Mouse (Mus musculus) midbrain, embryonic 15.5 days (tissue): ENCODE results near the gene Pbx1. TPM values are rescaled to one million over a fixed set of nuclear protein-coding genes. Genes with fewer than 3 reads are reported as not detected.

Source experiments
- ATAC-seq: fragments of 200-750 bp; cut with Nextera tagmentation; replicated peaks from 2 replicates; pipeline ENCODE4 v1.8.0; 2017; ENCODE audit warnings: moderate TSS enrichment
- H3K27ac ChIP-seq: fragments of 300-500 bp; sonication (generic); 2 replicates; pipeline ENCODE4 v1.5.1; 2015; ENCODE audit warnings: mild to moderate bottlenecking, inconsistent platforms
- H3K27me3 ChIP-seq: fragments of 300-500 bp; sonication (generic); replicated peaks from 2 replicates; pipeline ENCODE4 v1.6.1; 2015; ENCODE audit warnings: inconsistent platforms
- H3K36me3 ChIP-seq: fragments of 300-500 bp; sonication (generic); replicated peaks from 2 replicates; pipeline ENCODE4 v1.6.1; 2015; ENCODE audit warnings: inconsistent platforms
- H3K4me1 ChIP-seq: fragments of 300-500 bp; sonication (generic); 2 replicates; pipeline ENCODE4 v1.6.1; 2015; ENCODE audit warnings: inconsistent platforms
- H3K4me2 ChIP-seq: fragments of 300-500 bp; sonication (generic); 2 replicates; pipeline ENCODE4 v1.6.1; 2015; ENCODE audit warnings: inconsistent platforms, mild to moderate bottlenecking, moderate library complexity
- H3K4me3 ChIP-seq: fragments of 300-500 bp; sonication (generic); 2 replicates; pipeline ENCODE4 v1.5.1; 2015; ENCODE audit warnings: mild to moderate bottlenecking, inconsistent platforms
- H3K9ac ChIP-seq: fragments of 300-500 bp; sonication (generic); 2 replicates; pipeline ENCODE4 v1.6.1; 2015; ENCODE audit warnings: mild to moderate bottlenecking, inconsistent platforms
- H3K9me3 ChIP-seq: fragments of 300-500 bp; sonication (generic); 2 replicates; pipeline ENCODE4 v1.6.1; 2016; ENCODE audit warnings: inconsistent platforms
- WGBS: fragments of 180-500 bp; shearing (Covaris S2); methylation state at CpG from one replicate; pipeline ENCODE4 v1.1.7; 2015; ENCODE audit warnings: mixed read lengths; 5-methylcytosine and 5-hydroxymethylcytosine counted together
- polyA plus RNA-seq: library from polyadenylated mRNA; unstranded; fragments of >200 nt; fragmentation: Nextera tagmentation; extraction: Ambion mirVana; gene quantifications from 2 replicates; pipeline ENCODE4 v1.2.1, GENCODE M21; 2015

Gene Pbx1
- polyA plus RNA-seq, 1 experiment from 2014 or later: 83.0 TPM

DNA sequence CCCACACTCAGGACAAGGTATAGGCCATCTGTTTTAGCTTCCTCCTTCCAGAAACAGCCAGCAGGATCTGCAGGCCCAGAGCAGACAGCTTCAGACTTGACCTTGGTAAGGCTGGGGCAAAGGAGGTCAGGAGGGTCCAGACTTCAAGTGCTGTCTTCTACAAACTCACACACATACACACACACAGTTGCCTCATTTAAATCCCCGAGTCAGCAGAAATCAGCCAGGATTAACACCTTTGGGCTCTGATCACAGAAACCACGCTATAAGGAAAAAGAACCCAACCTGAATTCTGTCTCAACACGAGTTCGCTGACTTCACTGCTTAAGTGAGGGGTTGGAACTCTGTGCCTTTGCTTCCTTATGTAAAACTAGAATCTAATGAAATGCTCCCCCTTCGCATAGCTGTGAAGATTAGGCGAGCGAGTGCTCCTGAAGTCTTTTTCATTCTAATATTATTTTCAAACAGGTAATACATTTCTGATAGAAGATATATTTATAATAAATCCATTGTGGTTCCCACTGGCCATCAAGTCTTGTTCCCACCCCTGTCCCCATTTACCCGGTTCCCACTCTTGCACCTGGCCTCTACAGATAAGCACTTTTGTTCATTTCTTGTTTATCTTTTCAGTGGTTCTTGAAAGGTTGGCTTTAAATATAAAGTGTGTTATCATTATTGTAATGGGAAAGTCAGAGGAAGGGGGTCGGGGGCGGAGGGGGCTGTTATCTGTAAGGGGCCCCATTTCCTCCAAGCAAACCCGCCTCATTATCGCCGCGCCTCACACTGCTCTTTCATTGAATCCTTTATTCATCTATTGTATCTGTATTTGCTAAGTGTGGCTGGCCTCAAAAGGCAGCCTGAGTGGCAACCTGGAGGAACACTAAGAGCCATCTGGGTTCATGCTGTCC, 124.5 kb downstream of the Pbx1 start:
- no peak overlapping the region for H3K9ac ChIP-seq
- ATAC-seq: no peak
- no peak overlapping the region for H3K4me3 ChIP-seq
- peaks cover 36% of the 10 kb centered on the region for H3K4me1 ChIP-seq
- no peaks in the 10 kb centered on the region for H3K36me3 ChIP-seq
- WGBS: 61% methylated on average over 14 of the region's 14 CpGs
- no peaks in the 10 kb centered on the region for H3K27me3 ChIP-seq
- H3K9me3 ChIP-seq: no peaks in the 10 kb centered on the region
- no peak overlapping the region for H3K27ac ChIP-seq
- H3K4me2 ChIP-seq: no peak overlapping the region

DNA sequence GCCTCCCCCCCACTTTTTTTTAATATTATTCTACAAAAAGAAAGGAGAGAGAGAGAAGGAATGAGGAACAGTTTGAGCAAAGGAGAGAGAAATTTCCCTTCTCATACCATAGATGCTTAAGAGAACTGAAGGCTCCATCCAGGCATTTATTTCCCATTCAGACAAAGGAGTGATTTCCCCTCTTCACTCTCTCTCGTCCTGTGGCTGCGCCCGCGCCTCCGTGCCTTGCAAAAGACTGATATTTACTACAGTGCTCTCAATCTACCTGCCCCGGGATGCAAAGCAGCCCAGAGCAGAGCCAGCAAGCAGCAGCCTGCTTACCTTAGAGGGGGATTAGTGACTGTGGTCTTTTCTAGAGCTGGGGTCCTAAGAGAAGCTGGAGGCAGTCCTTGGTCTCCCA, 131.6 kb downstream of the Pbx1 start:
- WGBS: 60% methylated on average over 6 of the region's 6 CpGs
- 0 out of 2 replicates have a peak overlapping the region, but pooled peaks have one; percentile 19 for H3K4me2 ChIP-seq
- peak overlapping the region; percentile 76 for H3K27ac ChIP-seq
- ATAC-seq: no peak
- no peak overlapping the region for H3K4me3 ChIP-seq
- no peaks in the 10 kb centered on the region for H3K9me3 ChIP-seq
- H3K36me3 ChIP-seq: no peaks in the 10 kb centered on the region
- peak overlapping the region; percentile 23; the same call in 1 of the 2 replicates for H3K9ac ChIP-seq
- no peaks in the 10 kb centered on the region for H3K27me3 ChIP-seq
- H3K4me1 ChIP-seq: peaks cover 33% of the 10 kb centered on the region

DNA sequence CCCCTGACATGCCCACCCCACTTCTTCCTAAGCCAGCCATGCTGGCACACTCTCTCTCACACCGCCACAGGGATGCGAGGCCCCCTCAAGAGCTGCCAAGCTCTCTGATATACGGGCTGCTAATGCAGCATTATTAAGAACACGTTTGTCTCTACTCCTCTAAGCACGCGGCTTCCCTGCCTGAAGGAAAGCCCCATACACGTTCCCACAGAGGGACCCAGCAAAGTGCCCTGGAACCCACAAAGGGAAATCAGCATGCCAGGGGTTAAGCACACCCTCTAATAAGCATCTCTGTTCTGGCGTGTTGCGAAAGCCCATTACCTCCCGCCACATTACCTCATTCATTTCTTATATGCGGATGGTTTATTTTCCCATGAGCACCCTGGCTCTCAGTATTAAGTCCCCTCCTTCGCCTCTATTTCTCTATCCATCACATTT, 132.1 kb downstream of the Pbx1 start:
- H3K4me3 ChIP-seq: no peak overlapping the region
- 34% methylated on average over 12 of the region's 12 CpGs for WGBS

DNA sequence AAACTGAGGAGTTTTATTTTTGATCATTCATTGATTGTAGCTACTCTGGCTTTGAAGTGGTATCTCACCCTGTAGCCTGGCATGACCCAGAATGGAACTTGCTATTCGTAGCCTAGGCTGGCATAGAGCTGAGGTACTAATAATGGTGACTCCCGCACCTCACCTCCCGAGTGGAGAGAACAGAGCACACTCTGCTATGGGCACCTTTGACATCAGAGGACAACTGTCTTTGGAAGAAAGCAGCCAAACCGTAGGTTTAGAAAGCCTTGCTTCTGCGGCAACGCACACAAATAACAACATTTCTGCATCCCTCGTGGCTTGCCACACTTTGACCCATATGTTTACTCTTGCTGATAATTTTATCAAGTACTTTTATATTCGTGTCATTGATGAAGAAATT, 132.9 kb downstream of the Pbx1 start:
- no peaks in the 10 kb centered on the region for H3K36me3 ChIP-seq
- no peak overlapping the region for H3K9ac ChIP-seq
- WGBS: 89% methylated on average over 8 of the region's 8 CpGs
- H3K9me3 ChIP-seq: no peaks in the 10 kb centered on the region
- peaks cover 33% of the 10 kb centered on the region for H3K4me1 ChIP-seq
- no peak overlapping the region for H3K27ac ChIP-seq
- no peak overlapping the region for H3K4me3 ChIP-seq
- H3K27me3 ChIP-seq: no peaks in the 10 kb centered on the region
- H3K4me2 ChIP-seq: no peak overlapping the region
- no peak for ATAC-seq

More for the DNA sequence above, 132.1 kb downstream of the Pbx1 start:
- no peaks in the 10 kb centered on the region for H3K9me3 ChIP-seq
- no peaks in the 10 kb centered on the region for H3K36me3 ChIP-seq
- H3K9ac ChIP-seq: no peak overlapping the region
- no peaks in the 10 kb centered on the region for H3K27me3 ChIP-seq
- peak; percentile 46 for ATAC-seq
- H3K4me2 ChIP-seq: peak overlapping the region; percentile 19; the same call in 1 of the 2 replicates
- H3K4me1 ChIP-seq: peaks cover 33% of the 10 kb centered on the region
- peak overlapping the region; percentile 76 for H3K27ac ChIP-seq

DNA sequence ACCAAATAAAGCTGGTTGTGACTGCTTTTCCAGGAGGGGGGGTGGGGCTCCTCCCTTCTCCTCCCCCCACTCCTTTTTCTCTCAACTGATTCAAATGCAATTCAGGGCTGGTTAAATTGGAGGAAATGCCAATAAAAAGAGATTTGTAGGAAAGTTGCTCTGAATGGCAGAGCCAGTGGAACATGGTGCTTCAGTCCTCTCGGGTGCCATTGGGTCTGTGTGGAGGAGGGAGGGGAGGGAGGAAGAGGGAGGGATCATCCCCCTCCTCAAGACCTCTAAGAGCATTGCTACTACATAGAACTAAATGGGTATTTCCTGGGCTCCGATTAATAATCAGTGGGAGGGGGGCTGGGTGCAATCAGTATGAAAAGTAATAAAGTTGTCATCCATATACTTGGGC, 135.8 kb downstream of the Pbx1 start:
- peaks cover 49% of the 10 kb centered on the region for H3K4me1 ChIP-seq
- no peaks in the 10 kb centered on the region for H3K36me3 ChIP-seq
- no peak overlapping the region; the same call in 1 of the 2 replicates for H3K27ac ChIP-seq
- H3K4me3 ChIP-seq: no peak overlapping the region
- WGBS: 36% methylated on average over 2 of the region's 2 CpGs
- no peaks in the 10 kb centered on the region for H3K9me3 ChIP-seq
- ATAC-seq: no peak
- no peak overlapping the region for H3K9ac ChIP-seq
- no peaks in the 10 kb centered on the region for H3K27me3 ChIP-seq
- no peak overlapping the region for H3K4me2 ChIP-seq

DNA sequence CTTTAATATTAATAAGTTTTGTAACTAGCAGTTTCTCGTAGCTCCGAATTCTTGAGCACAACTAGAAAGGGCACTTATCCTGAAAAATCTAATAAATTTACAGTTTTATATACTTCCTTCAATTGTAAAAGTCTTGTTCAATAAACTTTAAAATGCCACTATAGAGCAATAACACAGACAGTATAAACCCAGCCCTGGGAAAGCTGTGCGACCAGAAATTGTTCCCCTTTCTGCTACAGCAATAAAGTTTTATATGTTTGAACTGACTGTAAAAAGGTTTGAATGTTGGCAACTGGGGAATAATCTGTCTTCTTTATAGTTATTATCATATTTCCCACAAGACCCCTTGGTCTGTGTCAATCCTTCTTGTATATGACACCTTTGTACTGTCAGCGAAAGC, 136.3 kb downstream of the Pbx1 start:
- 80% methylated on average over 4 of the region's 4 CpGs for WGBS
- Histone ChIP-seq H3K9ac (no peak overlapping the region), H3K4me3 (no peak overlapping the region), H3K9me3 (no peaks in the 10 kb centered on the region), H3K27me3 (no peaks in the 10 kb centered on the region), H3K36me3 (no peaks in the 10 kb centered on the region), H3K4me1 (peaks cover 49% of the 10 kb centered on the region), H3K4me2 (no peak overlapping the region), H3K27ac (0 out of 2 replicates have a peak overlapping the region, but pooled peaks have one; percentile 11)
- no peak for ATAC-seq

DNA sequence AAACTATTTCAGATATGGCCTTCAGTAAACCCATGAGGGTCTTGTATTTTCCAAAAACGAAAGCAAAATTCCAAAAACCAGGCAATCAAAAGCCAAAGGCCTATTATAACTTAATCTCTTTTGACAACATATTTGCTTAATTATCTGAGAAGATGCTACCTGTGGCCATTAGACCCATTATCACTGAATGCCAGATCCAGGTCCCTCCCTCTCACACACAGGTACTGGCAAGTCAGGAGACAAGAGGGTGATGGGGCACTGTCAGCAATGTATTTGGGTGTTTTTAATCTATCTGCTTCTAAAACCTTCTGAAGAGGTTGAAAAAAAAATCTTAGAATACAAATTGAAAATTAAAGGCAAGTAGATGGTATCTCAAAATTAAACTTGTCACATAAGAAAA, 138.4 kb downstream of the Pbx1 start:
- H3K4me1 ChIP-seq: peaks cover 52% of the 10 kb centered on the region
- no peak for ATAC-seq
- H3K9ac ChIP-seq: no peak overlapping the region

DNA sequence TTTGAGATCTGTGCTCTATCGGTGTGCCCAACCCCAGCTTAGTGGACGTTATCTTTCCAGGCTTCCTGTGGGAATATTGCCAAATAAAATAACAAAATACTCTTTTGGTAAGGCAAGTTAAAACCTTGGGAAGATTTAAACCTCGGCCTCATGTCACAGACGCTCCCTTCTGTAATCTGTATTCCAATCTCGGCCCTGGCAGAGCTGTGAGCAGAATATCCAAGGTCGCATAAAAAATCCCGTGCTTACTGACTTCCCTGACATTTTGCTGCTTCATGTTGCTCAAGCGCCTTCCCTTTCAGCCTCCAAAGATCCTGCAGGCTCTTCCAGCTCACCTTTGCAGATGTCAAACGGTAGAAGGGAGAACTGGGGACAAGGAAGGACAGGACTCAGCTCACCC, 140.0 kb downstream of the Pbx1 start:
- Histone ChIP-seq H3K4me1 (peaks cover 68% of the 10 kb centered on the region), H3K27me3 (no peaks in the 10 kb centered on the region), H3K27ac (peak overlapping the region; percentile 71), H3K9ac (no peak overlapping the region), H3K4me3 (no peak overlapping the region), H3K4me2 (0 out of 2 replicates have a peak overlapping the region, but pooled peaks have one; percentile 0), H3K9me3 (no peaks in the 10 kb centered on the region), H3K36me3 (no peaks in the 10 kb centered on the region)
- 47% methylated on average over 9 of the region's 9 CpGs for WGBS
- no peak for ATAC-seq

More for the DNA sequence above, 138.4 kb downstream of the Pbx1 start:
- Histone ChIP-seq H3K4me2 (no peak overlapping the region), H3K36me3 (no peaks in the 10 kb centered on the region), H3K27me3 (no peaks in the 10 kb centered on the region), H3K4me3 (no peak overlapping the region), H3K9me3 (no peaks in the 10 kb centered on the region), H3K27ac (no peak overlapping the region)
- WGBS: 90% methylated on average over 1 of the region's 1 CpGs

DNA sequence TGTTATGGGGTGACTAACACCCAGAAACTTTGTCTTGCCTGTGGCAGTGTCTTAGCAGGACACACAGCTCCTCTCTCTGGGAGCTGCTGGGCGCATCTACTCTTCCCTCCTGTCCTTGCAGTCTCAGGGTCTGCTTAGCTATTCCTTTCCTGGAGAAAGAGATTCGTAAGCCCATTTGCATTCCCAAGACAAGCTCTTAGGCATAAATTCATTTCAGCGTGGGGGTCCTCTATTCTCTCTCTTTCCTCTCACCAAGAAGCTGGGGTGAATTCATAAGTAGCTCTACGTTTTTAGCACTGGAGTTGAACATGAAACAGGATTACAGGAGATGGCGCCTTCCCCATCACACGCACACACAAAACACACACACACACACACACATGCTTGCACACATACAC, 140.4 kb downstream of the Pbx1 start:
- H3K36me3 ChIP-seq: no peaks in the 10 kb centered on the region
- 0 out of 2 replicates have a peak overlapping the region, but pooled peaks have one; percentile 0 for H3K4me2 ChIP-seq
- no peak overlapping the region for H3K4me3 ChIP-seq
- peaks cover 71% of the 10 kb centered on the region for H3K4me1 ChIP-seq
- H3K27ac ChIP-seq: peak overlapping the region; percentile 71
- 27% methylated on average over 6 of the region's 6 CpGs for WGBS
- no peak overlapping the region for H3K9ac ChIP-seq
- H3K27me3 ChIP-seq: no peaks in the 10 kb centered on the region
- ATAC-seq: peak; percentile 14; the same call in 1 of the 2 replicates
- H3K9me3 ChIP-seq: no peaks in the 10 kb centered on the region

DNA sequence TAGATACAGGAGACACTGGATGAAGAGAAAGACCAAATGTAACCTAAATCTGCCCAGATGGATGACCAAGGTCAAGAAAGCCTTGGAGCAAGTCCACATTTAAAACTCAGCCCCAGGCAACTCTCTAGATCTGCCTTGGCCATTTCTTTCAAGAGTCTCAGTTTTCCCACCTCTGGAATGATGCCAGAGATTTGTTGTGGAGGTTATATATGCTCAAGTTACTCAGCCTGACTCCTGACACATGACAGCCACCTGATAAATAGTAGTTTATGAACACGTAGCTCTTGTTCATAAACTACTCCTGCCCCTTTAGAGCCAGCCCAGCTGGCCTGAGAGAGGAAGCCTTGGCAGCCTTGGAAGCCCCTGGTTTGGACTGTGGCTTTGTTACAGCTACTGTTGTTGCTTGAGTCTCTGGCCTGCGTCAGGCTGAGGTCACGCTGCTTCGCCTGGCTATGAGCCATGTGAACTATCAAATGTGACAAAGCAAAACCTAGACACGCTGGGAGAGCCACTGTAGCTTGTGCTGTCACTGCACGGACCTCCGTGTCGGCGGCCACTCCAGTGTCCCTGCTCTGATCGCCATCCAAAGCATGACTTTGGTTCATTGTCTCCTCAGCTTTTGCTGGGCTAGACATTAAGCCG, 140.9 kb downstream of the Pbx1 start:
- ATAC-seq: peak; percentile 21
- H3K36me3 ChIP-seq: no peaks in the 10 kb centered on the region
- peak overlapping the region; percentile 71 for H3K27ac ChIP-seq
- H3K4me1 ChIP-seq: peaks cover 71% of the 10 kb centered on the region
- H3K4me2 ChIP-seq: no peak overlapping the region
- no peaks in the 10 kb centered on the region for H3K27me3 ChIP-seq
- no peak overlapping the region for H3K9ac ChIP-seq
- WGBS: 38% methylated on average over 11 of the region's 11 CpGs
- no peak overlapping the region for H3K4me3 ChIP-seq
- no peaks in the 10 kb centered on the region for H3K9me3 ChIP-seq

DNA sequence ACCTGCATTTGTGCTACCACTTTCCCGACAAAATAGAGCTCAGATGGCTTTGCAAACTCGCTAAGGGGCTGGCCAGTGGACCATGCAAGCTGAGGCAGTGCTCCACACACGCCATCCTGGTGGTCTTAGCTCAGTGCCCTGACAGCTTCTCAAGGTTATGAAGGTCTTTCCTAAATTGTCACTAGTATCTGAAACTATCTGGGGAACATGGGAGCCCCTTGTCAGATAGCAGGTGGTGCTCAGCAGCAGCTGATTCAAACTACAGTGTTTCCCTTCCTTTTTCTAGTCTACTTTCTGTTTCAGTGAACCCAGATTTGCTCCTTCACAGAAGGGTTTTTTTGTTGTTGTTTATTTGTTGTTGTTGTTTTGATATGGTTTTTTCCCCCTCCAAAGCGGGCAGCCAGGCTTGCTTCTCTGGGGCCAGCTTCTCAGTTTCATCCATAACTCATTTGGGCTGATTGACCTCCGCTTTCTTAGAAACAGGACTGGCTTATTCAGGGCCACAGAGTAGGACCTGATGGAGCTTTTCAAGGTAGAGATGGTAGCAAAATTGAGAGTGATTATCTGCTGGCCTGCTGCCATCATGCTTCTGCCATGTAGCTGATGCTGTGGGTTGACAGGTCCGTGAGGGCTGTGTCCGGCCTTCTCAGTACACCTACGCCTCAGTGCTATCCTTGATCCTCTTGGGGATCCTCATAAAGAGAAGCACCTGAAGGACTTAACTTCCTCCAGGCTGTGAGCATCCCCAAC, 141.7 kb downstream of the Pbx1 start:
- Histone ChIP-seq H3K36me3 (no peaks in the 10 kb centered on the region), H3K4me2 (no peak overlapping the region), H3K4me1 (peaks cover 71% of the 10 kb centered on the region), H3K27ac (no peak overlapping the region), H3K9me3 (no peaks in the 10 kb centered on the region), H3K9ac (no peak overlapping the region), H3K4me3 (no peak overlapping the region), H3K27me3 (no peaks in the 10 kb centered on the region)
- 73% methylated on average over 8 of the region's 8 CpGs for WGBS
- no peak for ATAC-seq
